Mouse (Mus musculus) olfactory bulb, adult 2 months (tissue): ENCODE measurements around the gene Mmp25.

Source experiments
- CTCF ChIP-seq: fragments of 200-500 bp; IDR thresholded peaks from 2 replicates; pipeline ENCODE4 v1.5.1; 2012; ENCODE audit warnings: low read depth, mild to moderate bottlenecking, low read length, moderate library complexity; ENCODE audit not compliant: insufficient read depth
- POLR2A ChIP-seq: fragments of 200-500 bp; IDR thresholded peaks from 2 replicates; pipeline ENCODE4 v1.6.1; 2012; ENCODE audit warnings: mild to moderate bottlenecking, low read depth, low read length, moderate library complexity; ENCODE audit not compliant: insufficient read depth

GRCm38 (mm10) chr17:23672761-23673160, 27.7 kb upstream of the Mmp25 start:
- TF ChIP-seq CTCF (no peak), POLR2A (no peak)
